Mouse (Mus musculus) myocyte (in vitro differentiated cells): ENCODE data around the gene Hspa1b. TPM values are rescaled to one million over a fixed set of nuclear protein-coding genes. Genes with fewer than 3 reads are reported as not detected.

Experiments
- H3K27me3 ChIP-seq: one replicate; pipeline ENCODE4 v1.6.1; 2011; ENCODE audit not compliant: control insufficient read depth, insufficient read depth, insufficient read length
- H3K36me3 ChIP-seq: one replicate; pipeline ENCODE4 v1.6.1; 2011; ENCODE audit not compliant: control insufficient read depth, insufficient read depth
- H3K4me2 ChIP-seq: one replicate; pipeline ENCODE4 v1.6.1; 2011; ENCODE audit warnings: low read depth, control low read depth
- H3K4me3 ChIP-seq: one replicate; pipeline ENCODE4 v1.5.1; 2011; ENCODE audit warnings: mild to moderate bottlenecking, control low read depth, moderate library complexity
- H3K79me2 ChIP-seq: one replicate; pipeline ENCODE4 v1.6.1; 2011; ENCODE audit not compliant: control insufficient read depth, insufficient read depth
- H3ac ChIP-seq: one replicate; pipeline ENCODE4 v1.6.1; 2011; ENCODE audit not compliant: control insufficient read depth, insufficient read length
- CEBPB ChIP-seq: IDR thresholded peaks from 2 replicates; pipeline ENCODE4 v1.6.1; 2011; ENCODE audit warnings: mild to moderate bottlenecking, moderate library complexity; ENCODE audit not compliant: poor library complexity, insufficient read depth, severe bottlenecking
- E2F4 ChIP-seq: IDR thresholded peaks from one replicate; pipeline ENCODE4 v1.6.1; 2011; ENCODE audit warnings: mild to moderate bottlenecking, control low read depth, moderate library complexity; ENCODE audit not compliant: insufficient read depth
- MAX ChIP-seq: IDR thresholded peaks from one replicate; pipeline ENCODE4 v1.6.1; 2011; ENCODE audit warnings: low read depth, mild to moderate bottlenecking, control low read depth
- MYOD1 ChIP-seq, 3 experiments: IDR thresholded peaks; one replicate each; pipeline ENCODE4 v1.6.1; 2011; ENCODE audit warnings: control low read depth in 2 of 3, low read depth in 2 of 3, mild to moderate bottlenecking in 2 of 3, moderate library complexity in 1 of 3; ENCODE audit not compliant: insufficient read length in 2 of 3, control insufficient read depth in 1 of 3
- MYOG ChIP-seq, 3 experiments: IDR thresholded peaks; one replicate each; pipeline ENCODE4 v1.6.1; 2011; ENCODE audit warnings: control low read depth in 2 of 3, low read depth in 2 of 3, mild to moderate bottlenecking in 2 of 3; ENCODE audit not compliant: insufficient read length in 2 of 3, control insufficient read depth in 1 of 3, insufficient read depth in 1 of 3
- POLR2A ChIP-seq: IDR thresholded peaks from one replicate; pipeline ENCODE4 v1.6.1; 2011; ENCODE audit warnings: low read depth, mild to moderate bottlenecking, control low read depth, moderate library complexity; ENCODE audit not compliant: insufficient read length
- POLR2AphosphoS2 ChIP-seq: IDR thresholded peaks from one replicate; pipeline ENCODE4 v1.6.1; 2011; ENCODE audit warnings: low read depth, control low read depth; ENCODE audit not compliant: insufficient read length
- REST ChIP-seq: IDR thresholded peaks from one replicate; pipeline ENCODE4 v1.6.1; 2011; ENCODE audit warnings: mild to moderate bottlenecking, control low read depth, moderate library complexity; ENCODE audit not compliant: insufficient read depth, insufficient read length
- SRF ChIP-seq: IDR thresholded peaks from one replicate; pipeline ENCODE4 v1.6.1; 2011; ENCODE audit warnings: low read depth; ENCODE audit not compliant: control insufficient read depth, insufficient read length
- TCF12 ChIP-seq: IDR thresholded peaks from one replicate; pipeline ENCODE4 v1.6.1; 2011; ENCODE audit warnings: mild to moderate bottlenecking, control low read depth; ENCODE audit not compliant: poor library complexity, insufficient read depth, severe bottlenecking
- TCF3 ChIP-seq: IDR thresholded peaks from one replicate; pipeline ENCODE4 v1.6.1; 2011; ENCODE audit warnings: low read depth, control low read depth; ENCODE audit not compliant: insufficient read length
- USF1 ChIP-seq: IDR thresholded peaks from one replicate; pipeline ENCODE4 v1.6.1; 2011; ENCODE audit warnings: low read depth, mild to moderate bottlenecking, control low read depth, moderate library complexity
- polyA plus RNA-seq: library from polyadenylated mRNA; unstranded; fragments of >200 nt; fragmentation: generic; extraction: Trizol; gene quantifications from one replicate; pipeline ENCODE4 v1.2.1, GENCODE M21; 2012; ENCODE audit warnings: missing spikeins

Hspa1b gene
- polyA plus RNA-seq, 1 experiment = 7.3 TPM

GRCm38 (mm10) chr17:34937960-34938505 is 21.0 kb downstream of the Hspa1b start:
- Histone ChIP-seq H3K36me3 (peaks cover 4% of the 10 kb centered on the region), H3K4me3 (no peak overlapping the region), H3K4me2 (no peak overlapping the region), H3K79me2 (no peaks in the 10 kb centered on the region), H3ac (no peak overlapping the region), H3K27me3 (no peaks in the 10 kb centered on the region)
- no peak for TF ChIP-seq POLR2A
- no peak for TF ChIP-seq MYOD1 (IDR thresholded peaks at IDR 0.05; ENCODE audit: control insufficient read depth in 1 of 3, insufficient read length in 2 of 3, low read depth in 2 of 3)
- no peak for TF ChIP-seq TCF3
- no peak for TF ChIP-seq SRF
- TF ChIP-seq CEBPB = no peak
- TF ChIP-seq USF1 = no peak
- no peak for TF ChIP-seq TCF12
- TF ChIP-seq MAX = no peak
- no peak for TF ChIP-seq REST
- no peak for TF ChIP-seq POLR2AphosphoS2
- TF ChIP-seq MYOG (IDR thresholded peaks at IDR 0.05; ENCODE audit: control insufficient read depth in 1 of 3, insufficient read depth in 1 of 3, insufficient read length in 2 of 3, low read depth in 2 of 3) = no peak

GRCm38 (mm10) chr17:34934830-34935229 is 24.2 kb downstream of the Hspa1b start:
- Histone ChIP-seq H3K27me3 (no peaks in the 10 kb centered on the region), H3K79me2 (no peaks in the 10 kb centered on the region), H3ac (no peak overlapping the region), H3K36me3 (peaks cover 4% of the 10 kb centered on the region), H3K4me3 (no peak overlapping the region), H3K4me2 (no peak overlapping the region)
- TF ChIP-seq MYOG (IDR thresholded peaks at IDR 0.05; ENCODE audit: control insufficient read depth in 1 of 3, insufficient read depth in 1 of 3, insufficient read length in 2 of 3, low read depth in 2 of 3) = no peak
- no peak for TF ChIP-seq POLR2AphosphoS2
- TF ChIP-seq CEBPB = no peak
- no peak for TF ChIP-seq SRF

- Histone ChIP-seq H3K79me2 (no peaks in the 10 kb centered on the region), H3K4me2 (no peak overlapping the region), H3K4me3 (no peak overlapping the region), H3ac (no peak overlapping the region), H3K36me3 (peaks cover 4% of the 10 kb centered on the region), H3K27me3 (no peaks in the 10 kb centered on the region)
- no peak for TF ChIP-seq REST
- TF ChIP-seq CEBPB = no peak
- no peak for TF ChIP-seq USF1
- TF ChIP-seq POLR2A = no peak
- TF ChIP-seq MAX = no peak
- TF ChIP-seq POLR2AphosphoS2 = no peak
- no peak for TF ChIP-seq MYOD1 (IDR thresholded peaks at IDR 0.05; ENCODE audit: control insufficient read depth in 1 of 3, insufficient read length in 2 of 3, low read depth in 2 of 3)
- TF ChIP-seq TCF3 = no peak
- no peak for TF ChIP-seq E2F4
- no peak for TF ChIP-seq TCF12
- no peak for TF ChIP-seq SRF
- TF ChIP-seq MYOG (IDR thresholded peaks at IDR 0.05; ENCODE audit: control insufficient read depth in 1 of 3, insufficient read depth in 1 of 3, insufficient read length in 2 of 3, low read depth in 2 of 3) = no peak
These were observed 25.0 kb downstream of the Hspa1b start for GRCm38 (mm10) chr17:34934031-34934430.

GRCm38 (mm10) chr17:34932287-34932686 is 26.8 kb downstream of the Hspa1b start:
- Histone ChIP-seq H3K4me3 (peak overlapping the region; percentile 59), H3K27me3 (no peaks in the 10 kb centered on the region), H3K4me2 (peak overlapping the region; percentile 99), H3K79me2 (no peaks in the 10 kb centered on the region), H3ac (peak overlapping the region; percentile 44), H3K36me3 (peaks cover 4% of the 10 kb centered on the region)
- TF ChIP-seq E2F4 = no peak
- no peak for TF ChIP-seq REST
- no peak for TF ChIP-seq CEBPB
- TF ChIP-seq TCF12 = no peak
- TF ChIP-seq SRF = no peak
- TF ChIP-seq POLR2A = no peak
- no peak for TF ChIP-seq TCF3
- TF ChIP-seq MYOG (IDR thresholded peaks at IDR 0.05; ENCODE audit: control insufficient read depth in 1 of 3, insufficient read depth in 1 of 3, insufficient read length in 2 of 3, low read depth in 2 of 3) = no peak
- no peak for TF ChIP-seq POLR2AphosphoS2
- TF ChIP-seq MYOD1 (IDR thresholded peaks at IDR 0.05; ENCODE audit: control insufficient read depth in 1 of 3, insufficient read length in 2 of 3, low read depth in 2 of 3) = no peak
- TF ChIP-seq USF1 = no peak
- no peak for TF ChIP-seq MAX

- Histone ChIP-seq H3K4me2 (peak overlapping the region; percentile 99), H3ac (peak overlapping the region; percentile 44), H3K4me3 (peak overlapping the region; percentile 59), H3K27me3 (no peaks in the 10 kb centered on the region), H3K36me3 (peaks cover 4% of the 10 kb centered on the region), H3K79me2 (no peaks in the 10 kb centered on the region)
- TF ChIP-seq MYOG (IDR thresholded peaks at IDR 0.05; ENCODE audit: control insufficient read depth in 1 of 3, insufficient read depth in 1 of 3, insufficient read length in 2 of 3, low read depth in 2 of 3) = peak in 1 of 3 experiments; percentile 20
- TF ChIP-seq POLR2AphosphoS2 = no peak
These were observed 27.3 kb downstream of the Hspa1b start for GRCm38 (mm10) chr17:34931735-34932098.
